Mouse (Mus musculus) kidney, postnatal 0 days (tissue): Measurements from ENCODE around the gene Dhrs11. TPM values are rescaled to one million over a fixed set of nuclear protein-coding genes. Genes with fewer than 3 reads are reported as not detected.
A peak's percentile ranks its signal among the peaks of the same experiment; 100 is the strongest.

Experiments
- ATAC-seq: fragments of 200-750 bp; cut with Nextera tagmentation; replicated peaks from 2 replicates; pipeline ENCODE4 v1.8.0; 2017; ENCODE audit warnings: low read depth, moderate number of reproducible peaks, moderate TSS enrichment, moderate library complexity; ENCODE audit not compliant: low FRiP score
- DNase-seq: peaks from one replicate; pipeline ENCODE4 v3.0.0-alpha.2; 2016; ENCODE audit warnings: low spot score
- H3K27ac ChIP-seq: fragments of 300-500 bp; sonication (generic); 2 replicates; pipeline ENCODE4 v1.5.1; 2014; ENCODE audit warnings: mild to moderate bottlenecking
- H3K27me3 ChIP-seq: fragments of 300-500 bp; sonication (generic); 2 replicates; pipeline ENCODE4 v1.6.1; 2014; ENCODE audit warnings: low read length, mixed read lengths; ENCODE audit not compliant: insufficient read depth
- H3K36me3 ChIP-seq: fragments of 300-500 bp; sonication (generic); 2 replicates; pipeline ENCODE4 v1.6.1; 2014; ENCODE audit warnings: low read length, mixed read lengths; ENCODE audit not compliant: insufficient read depth
- H3K4me1 ChIP-seq: fragments of 300-500 bp; sonication (generic); replicated peaks from 2 replicates; pipeline ENCODE4 v1.6.1; 2014; ENCODE audit warnings: antibody characterized with exemption, low read length, mixed read lengths; ENCODE audit not compliant: insufficient read depth
- H3K4me2 ChIP-seq: fragments of 300-500 bp; sonication (generic); 2 replicates; pipeline ENCODE4 v1.6.1; 2014; ENCODE audit warnings: mild to moderate bottlenecking, low read length, moderate library complexity, mixed read lengths
- H3K4me3 ChIP-seq: fragments of 300-500 bp; sonication (generic); replicated peaks from 2 replicates; pipeline ENCODE4 v1.5.1; 2014; ENCODE audit warnings: low read depth, low read length
- H3K9ac ChIP-seq: fragments of 300-500 bp; sonication (generic); 2 replicates; pipeline ENCODE4 v1.6.1; 2014; ENCODE audit warnings: low read depth, low read length
- H3K9me3 ChIP-seq: fragments of 300-500 bp; sonication (generic); replicated peaks from 2 replicates; pipeline ENCODE4 v1.6.1; 2016; ENCODE audit warnings: low read length, inconsistent platforms, mixed read lengths
- CTCF ChIP-seq: IDR thresholded peaks from 2 replicates; pipeline ENCODE4 v1.5.1; 2016; ENCODE audit warnings: antibody characterized with exemption, low read depth, mild to moderate bottlenecking, moderate library complexity
- WGBS: fragments of 180-500 bp; shearing (Covaris S2); extraction: QIAGEN DNeasy Blood & Tissue Kit; methylation state at CpG from one replicate; pipeline ENCODE4 v1.1.7; 2014; 5-methylcytosine and 5-hydroxymethylcytosine counted together
- polyA plus RNA-seq: library from polyadenylated mRNA; unstranded; fragments of >200 nt; fragmentation: Nextera tagmentation; extraction: Ambion mirVana; gene quantifications from 2 replicates; pipeline ENCODE4 v1.2.1, GENCODE M21; 2015

Gene Dhrs11
- polyA plus RNA-seq, 1 experiment from 2014 or later = 13.8 TPM

DNA sequence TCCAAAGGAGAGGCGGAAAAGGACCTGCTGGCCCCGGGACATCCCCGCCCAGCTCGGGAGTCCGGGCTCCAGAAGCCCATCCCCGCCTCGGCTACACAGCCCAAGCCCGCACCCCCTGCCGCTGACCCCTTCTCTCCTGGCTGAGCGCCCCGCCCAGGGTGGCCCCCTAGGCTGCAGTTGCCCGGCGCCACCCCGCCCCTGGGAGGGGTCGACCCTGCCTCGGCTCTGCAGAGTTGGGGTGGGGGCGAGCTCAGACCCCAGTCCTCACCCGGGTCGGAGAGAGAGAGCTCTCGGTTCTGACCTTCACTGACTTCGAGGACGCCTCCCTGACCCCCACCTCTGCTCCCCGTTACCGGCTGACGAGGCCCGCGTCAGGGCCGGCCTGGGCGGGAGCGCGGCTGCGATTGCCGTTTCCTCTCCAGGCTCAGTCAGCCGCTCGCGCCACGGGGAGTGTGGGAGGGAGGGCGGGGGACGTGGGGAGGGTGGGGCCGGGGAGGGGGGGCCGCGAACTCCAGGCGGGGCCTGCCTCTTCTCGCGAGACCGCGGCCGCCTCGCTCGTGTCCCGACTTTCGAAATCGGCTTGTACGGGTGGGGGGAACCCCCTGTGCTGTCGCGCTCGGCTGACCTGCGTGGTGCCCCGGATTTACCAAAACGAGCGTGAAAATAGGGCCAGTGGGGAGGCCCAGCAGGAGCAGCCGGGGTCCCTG is 41.7 kb upstream of the Dhrs11 start, which contains the start of gene Ggnbp2:
Gene Ggnbp2, minus strand, starts transcription at position 481 of the 707 bp plus-strand sequence.
- Histone ChIP-seq H3K4me3 (peak within 1 kb of the TSS; percentile 85), H3K9me3 (no peaks in the 10 kb centered on the region), H3K4me2 (peak within 1 kb of the TSS; percentile 85), H3K4me1 (peaks cover 10% of the 10 kb centered on the region; the same call in 1 of the 2 replicates), H3K9ac (peak within 1 kb of the TSS; percentile 97), H3K27ac (peak within 1 kb of the TSS; percentile 100), H3K27me3 (no peaks in the 10 kb centered on the region), H3K36me3 (no peaks in the 10 kb centered on the region)
- peak; percentile 92 for DNase-seq
- ATAC-seq = peak; percentile 87
- TF ChIP-seq CTCF = 0 out of 2 replicates have a peak, but pooled peaks have one; percentile 6
- WGBS = under 1% methylated on average over 50 of the region's 62 CpGs

DNA sequence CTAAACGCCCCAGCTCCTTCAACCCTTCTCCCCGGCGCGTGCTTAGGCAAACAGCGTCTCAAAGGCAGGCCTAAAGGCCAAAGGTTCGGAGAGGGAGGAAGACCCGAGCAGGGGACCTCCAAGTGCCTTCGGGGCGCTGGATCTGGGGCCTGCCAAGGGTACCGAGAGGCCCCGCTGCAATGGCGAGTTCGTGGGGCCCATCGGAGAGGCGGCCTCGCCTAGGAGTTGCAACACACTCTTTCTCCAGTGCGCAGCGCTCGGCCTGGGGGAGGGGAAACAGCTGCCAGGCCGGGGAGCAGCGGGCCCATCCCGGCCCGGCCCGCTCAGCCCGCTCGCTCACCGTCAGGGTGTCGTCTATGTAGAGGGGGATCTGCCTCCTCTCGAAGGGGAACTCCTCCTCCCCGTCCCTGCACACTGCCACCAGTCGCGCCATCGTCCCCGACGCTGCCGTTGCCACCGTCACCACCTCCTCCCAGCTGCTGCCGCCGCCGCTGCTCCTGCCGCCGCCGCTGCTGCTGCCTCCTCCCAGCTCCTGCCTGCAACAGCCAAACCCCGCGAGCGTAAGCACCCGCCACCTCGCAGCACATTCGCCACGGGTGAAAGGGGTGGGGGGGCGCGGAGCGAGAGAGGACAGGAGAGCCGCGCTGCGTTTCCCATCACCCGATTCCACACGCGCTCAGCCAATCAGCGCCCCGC is 40.9 kb upstream of the Dhrs11 start:
- WGBS = 2% methylated on average over 44 of the region's 61 CpGs
- ATAC-seq = peak; percentile 79
- Histone ChIP-seq H3K36me3 (no peaks in the 10 kb centered on the region), H3K4me3 (peak overlapping the region; percentile 85), H3K27ac (peak overlapping the region; percentile 93), H3K9me3 (no peaks in the 10 kb centered on the region), H3K4me2 (peak overlapping the region; percentile 85), H3K4me1 (peaks cover 10% of the 10 kb centered on the region; the same call in 1 of the 2 replicates), H3K27me3 (no peaks in the 10 kb centered on the region), H3K9ac (peak overlapping the region; percentile 92)
- DNase-seq = peak; percentile 97
- TF ChIP-seq CTCF = no peak

DNA sequence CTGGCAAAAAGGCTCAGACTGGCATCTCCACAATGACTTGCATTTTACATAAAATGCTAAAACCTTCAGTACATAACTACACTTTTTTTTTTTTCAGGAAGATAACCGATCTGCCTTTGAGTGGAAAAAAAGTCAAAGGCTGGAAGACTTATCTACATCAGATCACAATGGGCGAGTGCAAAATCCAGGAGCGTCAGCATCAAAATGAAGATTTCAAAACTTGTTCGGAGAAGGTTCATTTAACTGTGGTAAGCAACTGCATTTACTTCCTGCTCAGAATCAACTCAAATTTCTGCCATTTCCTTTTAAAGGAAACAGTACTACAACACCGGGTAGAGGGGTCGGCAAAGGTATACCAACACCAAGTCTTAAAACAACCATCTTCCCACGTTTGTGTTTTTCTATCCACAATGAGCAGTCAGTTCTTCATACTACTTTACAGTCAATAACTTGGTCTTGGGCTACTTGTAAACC is 40.0 kb upstream of the Dhrs11 start:
- no peak for ATAC-seq
- Histone ChIP-seq H3K9ac (peak overlapping the region; percentile 92), H3K9me3 (no peaks in the 10 kb centered on the region), H3K4me3 (peak overlapping the region; percentile 85), H3K4me2 (peak overlapping the region; percentile 85), H3K4me1 (peaks cover 10% of the 10 kb centered on the region; the same call in 1 of the 2 replicates), H3K27me3 (no peaks in the 10 kb centered on the region), H3K36me3 (no peaks in the 10 kb centered on the region), H3K27ac (peak overlapping the region; percentile 93)
- no peak for TF ChIP-seq CTCF
- WGBS = 4% methylated on average over 7 of the region's 7 CpGs
- DNase-seq = peak; percentile 20

DNA sequence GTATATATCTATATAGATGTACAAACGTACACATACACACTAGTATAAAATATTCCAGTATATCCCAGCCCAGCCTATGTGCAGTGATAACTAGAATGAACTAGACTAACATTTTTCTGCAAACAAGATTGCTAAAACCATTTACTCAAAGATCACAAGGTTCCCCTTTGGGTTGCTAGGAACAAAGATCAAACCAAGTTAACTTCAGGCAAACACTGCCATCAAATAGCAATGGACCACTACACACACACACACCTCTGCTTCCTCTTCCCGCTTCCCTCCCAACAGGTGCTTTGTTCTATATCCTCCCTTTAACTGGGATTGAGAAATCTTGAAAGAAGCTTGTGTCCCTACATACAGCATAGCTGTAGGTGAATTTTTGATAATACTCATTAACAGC is 38.8 kb upstream of the Dhrs11 start:
- no peak for DNase-seq
- H3K9me3 ChIP-seq = no peaks in the 10 kb centered on the region
- no peak overlapping the region for H3K27ac ChIP-seq
- TF ChIP-seq CTCF = no peak
- no peak overlapping the region for H3K4me3 ChIP-seq
- WGBS = 80% methylated on average over 2 of the region's 2 CpGs
- H3K9ac ChIP-seq = no peak overlapping the region
- H3K4me2 ChIP-seq = no peak overlapping the region
- no peaks in the 10 kb centered on the region for H3K27me3 ChIP-seq
- no peaks in the 10 kb centered on the region for H3K36me3 ChIP-seq
- no peak for ATAC-seq
- H3K4me1 ChIP-seq = peaks cover 10% of the 10 kb centered on the region; the same call in 1 of the 2 replicates

DNA sequence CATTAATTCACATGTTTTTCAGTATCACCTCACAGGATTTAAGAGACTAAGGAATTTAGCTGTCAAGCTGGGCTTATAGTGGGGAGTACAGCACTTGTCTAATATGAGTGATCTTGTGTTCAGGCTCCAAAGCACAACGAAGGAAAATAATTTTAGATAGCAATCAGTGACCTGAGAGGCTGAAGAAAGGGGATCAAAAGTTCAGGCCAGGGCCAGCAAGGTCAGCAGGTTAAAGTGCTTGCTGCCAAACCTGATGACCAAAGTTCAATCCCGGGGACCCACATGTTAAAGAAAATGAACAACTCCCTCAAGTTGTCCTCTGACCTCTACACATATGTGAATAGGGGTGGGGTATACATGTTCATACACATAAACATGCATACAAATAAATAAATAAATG is 36.5 kb upstream of the Dhrs11 start:
- H3K4me1 ChIP-seq = peaks cover 10% of the 10 kb centered on the region; the same call in 1 of the 2 replicates
- no peak overlapping the region for H3K4me2 ChIP-seq
- no peak overlapping the region for H3K27ac ChIP-seq
- no peaks in the 10 kb centered on the region for H3K9me3 ChIP-seq
- peaks cover 8% of the 10 kb centered on the region; the same call in 1 of the 2 replicates for H3K36me3 ChIP-seq
- no peak overlapping the region for H3K4me3 ChIP-seq
- DNase-seq (no peak), ATAC-seq (no peak)
- 53% methylated on average over 2 of the region's 2 CpGs for WGBS
- no peak overlapping the region for H3K9ac ChIP-seq
- H3K27me3 ChIP-seq = no peaks in the 10 kb centered on the region
- no peak for TF ChIP-seq CTCF

DNA sequence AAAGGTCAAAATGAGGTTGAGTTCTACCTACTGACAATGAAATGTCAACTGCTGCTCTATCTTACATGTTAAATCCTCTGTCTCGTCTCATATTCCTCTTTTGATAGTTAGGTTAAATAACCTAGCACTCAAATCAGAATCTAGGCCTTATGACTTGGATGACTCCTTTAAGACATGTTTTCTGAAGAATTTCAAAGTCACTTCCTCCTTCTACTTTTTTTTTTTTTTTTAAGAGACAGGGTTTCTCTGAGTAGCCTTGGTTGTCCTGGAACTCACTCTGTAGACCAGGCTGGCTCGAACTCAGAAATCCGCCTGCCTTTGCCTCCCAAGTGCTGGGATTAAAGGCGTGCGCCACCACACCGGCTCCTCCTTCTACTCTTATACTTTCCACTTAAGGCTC is 26.5 kb upstream of the Dhrs11 start:
- DNase-seq (no peak), ATAC-seq (no peak)
- no peaks in the 10 kb centered on the region for H3K4me1 ChIP-seq

More for the DNA sequence above, 26.5 kb upstream of the Dhrs11 start:
- Histone ChIP-seq H3K36me3 (peaks cover 29% of the 10 kb centered on the region), H3K4me3 (no peak overlapping the region), H3K27me3 (no peaks in the 10 kb centered on the region), H3K27ac (no peak overlapping the region), H3K9me3 (no peaks in the 10 kb centered on the region), H3K4me2 (no peak overlapping the region), H3K9ac (no peak overlapping the region)
- no peak for TF ChIP-seq CTCF
- WGBS = 95% methylated on average over 6 of the region's 6 CpGs
